Mouse (Mus musculus) cerebellum, adult (tissue): ENCODE measurements at regions not wholly inside any gene's neighbourhood (a gene's known extent, or its start where the extent isn't known, plus 50 kb on each side); places are given as distances from the start of the nearest gene placed in this dataset.
"Not testable (repeated sequence)": the region's sequence is repeated elsewhere in the genome, so short reads cannot be mapped to it uniquely, and the experiment has no call there.

Experiments used
- ATAC-seq: cut with Nextera tagmentation; 2 replicates; pipeline ENCODE4 v1.9.2; 2017; ENCODE audit warnings: mild to moderate bottlenecking, moderate library complexity, mixed read lengths; ENCODE audit not compliant: insufficient number of reproducible peaks, low FRiP score, low TSS enrichment

DNA sequence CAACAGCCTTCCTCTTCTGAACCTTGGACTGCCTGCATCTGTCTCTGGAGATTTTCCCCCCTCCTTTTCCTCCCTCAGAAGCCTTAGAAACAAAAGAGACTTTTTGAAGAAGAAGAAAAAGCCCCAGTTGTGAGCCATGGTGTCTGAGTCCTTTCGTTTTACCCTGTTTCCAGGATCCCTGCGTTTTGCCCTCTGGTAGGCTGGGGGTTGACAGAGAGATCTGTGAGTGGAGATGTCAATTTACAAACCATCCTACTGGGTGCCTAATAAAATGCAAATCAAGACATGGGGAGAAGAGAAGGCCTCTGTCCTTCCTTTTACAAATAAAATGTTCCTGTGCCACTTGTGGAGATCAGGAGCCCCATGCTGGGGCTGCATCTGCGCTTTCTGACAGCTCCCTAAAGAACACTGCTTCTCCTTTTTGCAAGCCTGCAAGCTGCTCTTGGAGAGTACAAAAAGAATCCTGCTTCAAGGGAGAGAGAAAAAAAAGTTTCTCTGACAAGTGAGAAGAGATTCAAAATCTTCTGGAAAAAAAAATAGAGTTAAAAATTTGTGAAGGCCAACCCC, 421.4 kb downstream of the Tox3 start:
- no peak for ATAC-seq

DNA sequence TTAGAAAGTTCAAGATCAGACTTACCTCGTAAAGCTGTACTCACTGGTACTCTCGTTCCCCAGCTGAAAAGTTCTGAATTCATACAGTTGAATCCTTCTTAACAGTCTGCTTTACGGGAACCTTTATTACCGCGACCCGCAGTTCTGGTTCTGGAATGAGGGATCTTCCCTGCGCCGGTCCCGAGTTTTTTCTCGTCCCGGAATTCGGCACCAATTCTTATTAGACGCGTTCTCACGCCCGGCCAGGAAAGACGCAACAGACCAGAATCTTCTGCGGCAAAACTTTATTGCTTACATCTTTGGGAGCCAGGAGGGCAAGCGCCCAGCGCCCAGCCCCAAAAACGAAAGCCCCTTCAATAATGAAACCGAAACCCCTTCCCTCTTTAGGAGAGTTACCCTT, 423.4 kb downstream of the Tox3 start:
- not testable (repeated sequence) for ATAC-seq

DNA sequence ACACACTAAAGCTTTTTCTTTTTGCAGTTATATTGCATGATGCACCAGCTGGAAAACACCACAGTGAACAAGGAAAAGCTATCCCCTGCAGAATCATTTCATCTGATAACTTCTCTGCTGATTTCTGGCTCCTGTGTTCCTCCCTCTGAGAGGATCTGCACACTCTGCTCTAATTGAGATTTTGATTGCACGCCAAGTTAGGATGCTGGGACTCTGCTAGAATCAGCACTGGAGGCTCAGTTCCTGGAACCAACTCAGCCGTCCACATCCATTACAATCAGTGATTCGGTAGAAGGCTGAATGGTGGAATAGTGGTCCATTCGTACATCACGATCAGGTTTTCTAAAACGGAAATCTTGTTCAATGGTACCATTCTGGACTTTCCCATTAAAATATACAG, 434.1 kb downstream of the Tox3 start:
- ATAC-seq, result no peak

DNA sequence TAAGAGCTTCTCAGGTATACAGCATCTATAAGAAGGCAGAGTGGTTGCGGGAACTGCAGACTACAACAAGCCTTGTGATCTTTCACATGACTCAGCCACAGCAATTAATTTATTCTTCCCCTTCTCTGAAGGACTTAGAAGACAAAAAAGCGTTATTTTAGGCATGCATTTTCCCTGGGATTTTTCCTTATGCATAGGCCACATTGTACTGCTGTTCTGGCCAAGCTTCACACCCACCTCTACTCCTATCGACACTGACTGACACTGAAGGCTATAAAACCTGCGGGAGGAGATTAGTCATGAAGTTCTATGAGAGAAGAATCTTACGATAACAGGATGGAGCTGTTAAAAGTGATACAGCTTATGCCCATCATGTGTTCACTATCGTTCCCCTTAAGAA, 441.9 kb downstream of the Tox3 start:
- ATAC-seq, result no peak

DNA sequence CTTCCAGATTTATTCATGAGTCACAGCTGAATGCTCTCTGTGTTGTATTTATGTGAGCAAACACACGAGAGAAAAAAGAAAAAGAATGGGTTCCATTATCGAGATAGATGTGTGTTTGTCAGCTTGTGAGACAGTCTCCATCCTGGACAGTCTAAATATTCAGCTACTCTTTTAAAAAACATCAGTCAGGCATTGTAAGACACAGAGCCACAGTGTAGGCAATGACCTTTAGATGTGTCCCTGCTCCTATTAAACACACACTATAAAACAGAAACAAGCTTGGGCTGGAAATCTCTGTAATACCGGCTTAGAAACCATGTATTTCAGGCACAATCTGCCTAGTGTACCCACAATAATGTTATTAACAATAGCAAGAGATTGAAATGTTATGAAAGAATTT, 442.6 kb downstream of the Tox3 start:
- no peak for ATAC-seq

DNA sequence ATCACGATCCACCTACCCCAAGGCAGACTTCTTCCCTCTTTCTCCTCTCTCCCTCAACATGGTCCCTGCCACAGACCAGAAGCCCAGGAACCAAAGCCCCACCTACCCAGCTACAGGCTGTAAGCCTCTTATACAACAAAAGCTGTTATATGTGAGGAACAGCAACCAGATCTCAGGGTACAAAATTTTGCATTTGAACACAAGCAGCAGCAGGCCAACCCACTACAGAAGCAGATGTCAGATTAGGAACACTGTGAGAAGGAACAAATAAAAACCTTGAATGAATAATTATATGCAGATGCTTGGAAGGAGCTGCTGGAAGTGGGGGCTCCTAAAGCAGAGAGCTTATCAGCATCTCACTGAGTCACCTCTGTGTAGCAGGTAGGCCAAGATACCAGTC, 444.8 kb downstream of the Tox3 start:
- no peak for ATAC-seq

DNA sequence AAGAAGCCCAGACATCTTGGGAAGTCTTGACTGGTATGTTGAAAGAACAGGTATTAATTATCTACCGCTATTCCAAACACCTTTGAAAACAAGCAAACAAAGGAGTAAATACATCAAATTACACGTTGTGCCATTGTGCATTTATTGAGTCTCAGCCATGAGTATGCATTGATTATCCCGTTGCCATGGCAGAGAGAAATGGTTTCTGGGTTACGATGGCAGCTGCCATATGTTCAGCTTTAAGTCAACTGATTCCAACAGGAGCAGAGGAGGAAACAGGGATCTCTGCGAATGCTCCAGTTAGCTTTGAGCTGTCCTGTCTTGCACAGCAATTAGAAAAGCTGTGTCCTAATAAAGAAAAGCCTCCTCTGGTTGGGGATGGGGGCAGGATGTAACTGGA, 475.4 kb downstream of the Tox3 start:
- ATAC-seq, result no peak

DNA sequence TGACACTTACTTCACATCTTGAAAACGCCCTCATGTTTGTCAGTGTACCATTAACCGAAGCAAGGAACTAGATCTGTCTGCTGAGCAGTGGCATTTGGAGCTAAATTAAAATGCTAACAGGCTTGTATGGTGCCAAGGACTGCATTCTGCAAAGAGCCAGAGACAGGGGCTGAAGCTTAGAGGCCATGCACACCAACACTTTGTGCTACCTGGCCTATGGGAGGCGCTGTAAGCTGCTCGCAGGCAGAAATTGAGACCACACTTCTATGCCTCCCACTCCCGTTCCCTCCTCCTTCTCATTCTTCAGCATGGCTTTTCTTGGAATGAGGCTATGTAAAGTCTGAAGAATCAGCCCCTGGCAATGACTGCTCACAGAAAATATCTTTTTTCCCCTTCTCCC, 476.2 kb downstream of the Tox3 start:
- no peak for ATAC-seq

DNA sequence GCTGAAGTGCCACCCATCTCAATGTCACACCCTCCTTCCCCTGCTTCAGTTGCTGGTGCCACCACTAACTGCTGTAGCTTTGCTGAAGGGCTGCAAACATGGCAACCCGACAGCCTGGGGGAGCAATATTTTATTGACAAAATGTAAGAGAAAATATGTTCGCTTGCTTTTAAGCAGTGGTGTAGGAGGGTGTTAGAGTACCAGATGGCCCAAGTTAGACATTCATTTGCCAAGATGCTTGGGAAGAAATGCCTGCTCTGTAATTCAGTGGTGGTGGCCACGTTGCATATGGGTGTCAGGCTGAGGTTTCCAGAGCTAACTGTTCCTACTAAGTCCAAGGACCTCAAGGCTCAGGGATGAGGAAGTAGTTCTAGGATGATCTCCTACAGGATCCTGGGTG, 488.3 kb downstream of the Tox3 start:
- ATAC-seq, result no peak

DNA sequence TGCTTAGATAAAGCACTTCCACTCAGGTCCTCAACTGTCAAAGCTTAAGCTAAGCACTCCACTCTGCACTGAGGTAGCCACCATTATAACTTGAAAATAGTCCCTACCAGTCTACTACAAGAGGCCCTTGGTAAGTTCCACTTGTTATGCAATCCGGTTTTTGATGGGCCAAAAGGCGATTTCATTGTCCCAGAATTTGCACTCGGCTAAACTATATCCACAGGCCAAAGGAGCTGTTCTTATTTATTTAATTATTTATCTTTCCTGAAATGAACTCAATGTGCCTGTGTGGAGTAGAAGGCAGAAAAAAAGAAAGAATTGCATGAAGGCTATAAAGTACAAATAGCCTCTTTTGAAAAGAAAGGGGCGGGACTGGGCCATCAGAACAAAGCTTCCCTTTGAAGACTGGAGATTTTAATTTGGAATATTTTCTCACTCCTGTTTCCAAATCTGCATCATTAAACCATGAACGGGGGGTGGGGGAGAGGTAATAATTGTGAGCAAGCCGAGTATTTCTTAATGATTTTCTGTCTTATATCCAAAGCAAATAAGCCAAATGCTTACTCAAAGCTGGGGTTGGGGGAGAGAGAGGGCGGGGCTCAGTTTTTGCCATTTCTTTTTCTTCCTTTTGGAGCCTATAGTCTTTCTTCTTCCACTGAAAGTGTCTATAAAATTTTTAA, 489.3 kb downstream of the Tox3 start:
- no peak for ATAC-seq

DNA sequence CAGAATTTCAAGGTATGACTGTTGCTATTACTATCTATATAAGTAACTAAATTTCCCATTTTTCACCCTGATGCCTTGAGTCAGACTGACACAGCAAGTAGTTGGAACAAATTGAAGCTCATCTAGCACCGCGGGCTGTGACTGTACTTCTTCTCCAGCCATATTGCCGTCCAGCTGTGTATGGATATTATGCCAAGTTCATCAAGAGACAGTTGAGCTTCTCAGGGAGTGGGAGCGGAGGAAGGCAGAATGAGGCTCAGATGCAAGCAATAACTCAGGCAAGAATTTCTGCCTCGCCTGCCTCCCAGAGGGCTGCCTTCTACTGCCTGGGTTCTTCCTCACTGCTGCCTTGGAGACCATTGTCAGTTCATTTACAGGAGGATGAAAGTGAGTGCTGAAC, 492.6 kb downstream of the Tox3 start:
- ATAC-seq, result no peak

DNA sequence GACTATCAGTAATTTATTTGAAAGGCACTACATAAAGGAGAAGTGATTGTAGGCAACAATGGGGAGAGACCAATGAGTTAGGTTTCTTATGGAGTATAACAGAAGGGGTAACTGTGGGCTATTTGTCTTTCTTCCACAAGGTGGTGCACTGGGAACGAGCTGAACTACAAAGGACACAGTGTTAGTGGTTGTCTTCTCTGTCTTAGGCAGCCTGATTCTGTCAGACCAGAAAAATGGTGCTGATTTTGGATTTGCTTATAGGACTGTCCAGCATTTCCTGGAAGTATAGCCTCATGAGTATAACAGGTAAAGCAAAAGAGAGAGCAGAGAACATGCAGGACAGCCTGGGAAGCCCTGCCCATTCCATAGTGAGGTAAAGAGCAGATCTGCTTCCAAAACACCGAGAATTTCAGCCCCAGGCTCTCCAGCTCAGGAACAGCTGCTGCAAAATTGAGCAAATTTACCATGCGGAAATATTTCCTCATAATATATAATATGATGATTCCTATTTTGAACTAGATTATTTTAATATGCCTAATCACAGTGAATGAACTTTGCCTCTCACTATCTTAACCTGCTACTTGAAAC, 497.8 kb downstream of the Tox3 start:
- 0 out of 2 replicates have a peak, but pooled peaks have one; percentile 56 for ATAC-seq

DNA sequence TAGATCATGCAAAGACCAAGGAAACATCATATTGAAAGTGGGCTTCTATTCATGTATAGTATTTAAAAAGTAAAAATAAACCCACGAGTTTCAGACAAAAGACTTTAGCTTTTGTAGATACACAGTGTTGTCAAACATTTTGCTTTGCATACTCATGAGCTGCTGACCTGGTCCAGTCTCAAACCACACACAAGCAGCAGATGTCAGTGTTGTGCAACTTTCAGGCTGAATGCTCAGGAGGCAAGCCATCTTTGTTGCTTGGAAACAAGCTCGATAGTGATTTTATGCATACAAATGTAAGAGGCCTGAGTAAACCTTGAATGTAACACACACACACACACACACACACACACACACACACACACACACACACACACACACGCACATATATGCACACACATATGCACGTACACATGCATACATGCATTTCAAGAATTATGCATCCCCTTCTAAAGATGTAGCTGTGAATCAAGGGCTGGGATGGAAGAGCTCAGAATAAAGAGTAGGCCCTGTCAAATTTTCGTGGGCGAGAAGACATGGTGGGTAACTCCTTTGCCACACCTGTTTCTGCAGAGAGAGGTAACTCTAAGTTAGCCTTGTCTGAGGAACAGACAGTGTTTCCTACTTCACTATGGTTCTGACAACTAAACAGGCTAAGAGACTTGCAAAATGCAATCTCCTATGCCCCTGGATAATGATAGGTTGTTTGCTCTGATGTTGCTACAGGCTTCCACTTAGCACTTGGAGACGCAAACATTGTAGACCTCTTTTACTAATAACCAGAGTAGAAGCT, 498.5 kb downstream of the Tox3 start:
- ATAC-seq, result no peak

DNA sequence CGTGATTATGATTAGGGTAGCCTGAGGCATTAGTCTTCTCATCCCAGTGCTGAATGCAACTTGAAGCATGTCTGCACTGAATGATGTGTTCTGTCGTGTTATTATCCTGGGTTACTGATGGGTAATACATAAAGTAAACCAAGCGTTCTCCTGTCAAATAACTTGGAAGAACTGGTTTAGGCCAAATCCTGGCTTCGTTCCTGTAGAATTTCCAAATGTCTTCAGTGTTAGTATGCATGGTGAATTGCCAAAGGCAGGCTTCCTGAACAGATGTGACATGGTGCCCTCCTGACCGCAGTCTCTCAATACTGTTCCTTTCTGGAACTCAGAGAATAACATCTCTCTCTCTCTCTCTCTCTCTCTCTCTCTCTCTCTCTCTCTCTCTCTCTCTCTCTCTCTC, 509.6 kb downstream of the Tox3 start:
- ATAC-seq, result no peak

DNA sequence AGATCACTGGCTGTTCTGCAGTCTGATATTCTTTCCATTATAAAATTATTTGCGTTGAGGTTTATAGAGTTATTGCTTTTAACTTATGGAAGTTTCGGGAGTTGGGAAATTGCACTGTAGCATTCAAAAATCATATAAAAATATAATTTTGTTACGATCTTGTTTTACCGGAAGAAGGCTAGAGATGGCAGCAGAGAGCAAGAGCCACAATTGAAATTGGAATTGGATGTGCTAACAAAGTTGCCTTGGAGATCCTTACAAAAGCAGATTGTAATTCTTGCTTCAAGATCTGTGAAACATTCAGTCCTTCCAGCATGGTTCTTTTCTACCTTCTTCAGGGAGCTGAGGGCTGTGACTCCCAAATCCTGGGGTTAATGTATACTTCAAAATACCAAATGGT, 514.4 kb downstream of the Tox3 start:
- no peak for ATAC-seq

DNA sequence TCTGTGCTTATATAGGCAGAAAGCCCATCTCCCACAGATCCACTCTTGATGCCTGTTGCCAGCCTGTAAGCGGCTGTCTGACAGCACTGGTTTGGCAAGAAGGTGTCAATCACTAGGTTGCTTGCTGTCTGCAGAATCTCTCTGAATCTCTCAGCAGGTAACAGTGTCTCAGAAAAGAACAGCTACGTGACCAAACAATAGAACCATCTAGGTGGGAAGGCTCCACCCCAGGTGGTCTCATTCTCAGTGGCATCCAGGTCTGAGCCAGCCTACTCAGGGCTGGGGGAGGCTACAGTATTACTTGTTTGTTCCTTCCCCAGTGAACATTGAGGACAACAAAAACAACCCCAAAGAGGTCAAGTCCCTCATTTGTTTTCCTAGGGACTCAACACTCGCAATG, 523.6 kb downstream of the Tox3 start:
- ATAC-seq, result no peak

DNA sequence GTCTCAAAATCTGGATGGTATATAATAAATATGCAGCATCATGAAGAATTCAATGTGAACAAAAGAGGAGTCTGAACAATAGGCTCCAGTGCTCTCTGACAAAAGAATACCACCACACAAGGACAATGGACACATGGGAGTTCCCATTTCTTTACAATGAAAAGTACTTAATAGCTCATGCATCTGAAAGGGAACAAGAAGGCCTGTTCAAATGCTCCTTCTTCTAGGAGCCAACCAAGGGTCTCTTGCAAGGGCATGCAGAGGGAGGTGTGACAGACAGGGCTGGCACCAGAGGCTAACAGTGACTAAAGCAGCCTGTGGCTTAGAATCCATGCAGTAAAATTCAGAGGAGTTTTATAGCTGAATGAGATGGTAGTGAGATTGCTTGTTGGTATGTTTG, 524.5 kb downstream of the Tox3 start:
- no peak for ATAC-seq

DNA sequence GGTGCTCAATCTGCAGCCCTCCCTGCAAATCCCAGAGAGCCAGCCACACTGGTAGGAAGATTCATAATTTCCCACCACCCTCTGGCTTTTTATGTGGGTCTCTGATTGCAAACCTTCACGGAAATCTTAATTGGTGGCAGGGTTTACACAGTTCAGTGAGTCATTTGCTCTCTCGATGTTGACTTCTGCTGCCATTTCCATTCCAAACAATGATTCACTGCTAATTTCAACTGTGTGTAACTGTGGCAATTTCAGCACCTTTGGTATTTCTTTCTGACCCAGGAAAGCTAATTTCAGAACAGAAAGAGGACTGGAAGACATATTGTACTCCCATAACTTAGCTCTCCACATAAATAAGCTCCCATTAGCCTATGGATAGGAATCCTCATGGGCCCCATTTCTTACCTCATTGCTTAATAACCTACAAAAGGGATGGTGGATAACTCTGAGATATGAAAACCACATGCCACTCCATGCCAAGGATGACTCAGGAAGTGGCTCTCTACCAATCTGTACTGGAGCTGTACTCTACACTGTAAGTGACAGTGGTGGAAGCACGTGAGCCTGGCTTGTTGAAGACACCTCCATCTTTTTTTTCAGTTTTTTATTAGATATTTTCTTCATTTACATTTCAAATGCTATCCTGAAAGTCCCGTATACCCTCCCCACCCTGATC, 536.0 kb downstream of the Tox3 start:
- no peak for ATAC-seq

DNA sequence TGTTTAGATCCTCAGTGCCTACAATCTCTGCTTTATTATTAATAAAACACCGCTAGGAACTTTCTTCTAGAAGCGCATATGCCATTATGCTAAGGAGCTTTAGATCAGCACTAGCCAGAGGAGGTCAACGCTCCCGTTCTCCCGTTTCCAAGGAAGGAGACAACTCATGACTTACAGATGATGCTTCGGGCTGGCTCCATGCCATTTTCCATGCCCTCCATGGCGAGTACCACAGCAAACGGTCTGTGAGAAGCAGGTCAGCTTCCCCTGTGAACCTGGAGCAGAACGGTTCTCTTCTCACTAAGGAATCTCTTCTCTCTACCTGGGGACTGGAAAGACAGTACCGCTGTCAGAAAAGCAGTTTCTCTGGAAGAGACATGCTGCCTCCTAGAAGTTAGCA, 559.8 kb downstream of the Tox3 start:
- ATAC-seq, result no peak

DNA sequence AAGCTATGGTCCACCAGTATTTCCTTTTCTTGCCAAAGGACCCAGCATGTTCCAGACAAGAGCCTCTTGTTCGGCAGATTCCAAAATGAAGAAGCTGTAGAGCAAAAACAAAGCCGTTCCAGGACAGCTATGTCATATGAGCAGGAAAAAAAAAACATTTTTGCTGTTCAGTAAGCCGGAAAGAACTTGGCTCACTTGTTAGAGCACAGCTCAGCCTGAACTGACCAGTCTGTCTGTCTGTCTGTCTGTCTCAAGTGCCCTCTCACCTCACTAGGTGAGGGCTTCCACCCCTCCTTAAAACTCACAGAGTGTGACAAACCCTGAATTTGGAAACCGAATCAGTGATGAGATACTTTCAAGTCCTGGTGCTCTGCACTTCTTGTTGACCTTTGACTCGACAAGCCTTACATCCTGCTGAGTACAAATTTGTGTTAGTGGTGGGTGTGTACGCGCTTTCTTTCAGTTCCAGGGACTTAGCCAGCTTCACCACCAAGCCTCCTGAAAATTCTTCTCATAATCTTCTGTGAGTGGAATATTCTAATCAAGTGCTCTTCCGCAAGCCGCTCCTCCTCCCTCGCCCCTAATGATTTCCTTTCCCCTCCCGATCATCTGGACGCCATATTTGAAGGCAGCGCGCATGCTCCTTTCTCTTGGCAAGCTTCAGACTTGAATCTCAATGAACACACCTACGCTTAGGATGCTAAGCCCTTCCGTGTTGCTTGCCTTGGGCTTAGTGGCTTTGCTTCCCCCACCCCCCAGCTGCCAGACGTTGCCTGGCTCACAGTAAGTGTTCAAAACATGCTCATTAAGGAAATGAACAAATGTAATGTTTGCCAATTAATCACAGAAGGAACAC, 560.9 kb downstream of the Tox3 start:
- ATAC-seq, result no peak
